Mouse (Mus musculus): ENCODE measurements around the gene Pate2. TPM values are rescaled to one million over a fixed set of nuclear protein-coding genes. Genes with fewer than 3 reads are reported as not detected.

Gene Pate2
- 0.13 TPM in 1 of 2 replicates, not detected in the other for polyA plus RNA-seq (2012; rRNA removed)

- H3K27ac ChIP-seq (ENCODE audit: insufficient read depth, low read depth, low read length), result peak within 1 kb of the TSS; percentile 77
- H3K4me1 ChIP-seq (ENCODE audit: control insufficient read depth, insufficient read depth, insufficient read length, low read length), result no peaks in the 10 kb centered on the region
- H3K27me3 ChIP-seq (ENCODE audit: control insufficient read depth, insufficient read depth, low read length), result peaks cover 4% of the 10 kb centered on the region
- peak within 1 kb of the TSS; percentile 95 for H3K4me3 ChIP-seq (ENCODE audit: low read depth, low read length)
- peaks cover 21% of the 10 kb centered on the region for H3K36me3 ChIP-seq (ENCODE audit: control insufficient read depth, insufficient read depth, low read length)
- TF ChIP-seq CTCF (IDR thresholded peaks at IDR 0.05; ENCODE audit: extremely low read depth, insufficient read length, insufficient replicate concordance, low read depth, low read length) (no peak), POLR2A (IDR thresholded peaks at IDR 0.05; ENCODE audit: low read depth, low read length) (peak; percentile 43; the same call in 1 of the 2 replicates)
- under 1% methylated on average over 86 of the region's 86 CpGs for WGBS
Observed at GRCm38 (mm10) chr9:35569571-35570534, at the start of gene Pate2, which contains the start of gene Hyls1. TSS of gene Pate2 (plus strand) at chr9:35570284. TSS of gene Hyls1 (minus strand) at chr9:35570398.

- WGBS, result 31% methylated on average over 6 of the region's 6 CpGs
- no peak overlapping the region for H3K4me3 ChIP-seq (ENCODE audit: low read depth, low read length)
- no peaks in the 10 kb centered on the region for H3K36me3 ChIP-seq (ENCODE audit: control insufficient read depth, insufficient read depth, low read length)
- H3K27me3 ChIP-seq (ENCODE audit: control insufficient read depth, insufficient read depth, low read length), result no peaks in the 10 kb centered on the region
- peak overlapping the region; percentile 88 for H3K27ac ChIP-seq (ENCODE audit: insufficient read depth, low read depth, low read length)
- TF ChIP-seq POLR2A (IDR thresholded peaks at IDR 0.05; ENCODE audit: low read depth, low read length), result no peak; the same call in 1 of the 2 replicates
- TF ChIP-seq CTCF (IDR thresholded peaks at IDR 0.05; ENCODE audit: extremely low read depth, insufficient read length, insufficient replicate concordance, low read depth, low read length), result no peak
- H3K4me1 ChIP-seq (ENCODE audit: control insufficient read depth, insufficient read depth, insufficient read length, low read length), result peaks cover 5% of the 10 kb centered on the region; the same call in 1 of the 2 replicates
Observed at GRCm38 (mm10) chr9:35520631-35521348, 49.3 kb upstream of the Pate2 start.

- Histone ChIP-seq H3K4me3 (ENCODE audit: low read depth, low read length) (no peak overlapping the region), H3K36me3 (ENCODE audit: control insufficient read depth, insufficient read depth, low read length) (no peaks in the 10 kb centered on the region), H3K27me3 (ENCODE audit: control insufficient read depth, insufficient read depth, low read length) (no peaks in the 10 kb centered on the region), H3K27ac (ENCODE audit: insufficient read depth, low read depth, low read length) (no peak overlapping the region), H3K4me1 (ENCODE audit: control insufficient read depth, insufficient read depth, insufficient read length, low read length) (peaks cover 5% of the 10 kb centered on the region; the same call in 1 of the 2 replicates)
- 81% methylated on average over 2 of the region's 2 CpGs for WGBS
- TF ChIP-seq POLR2A (IDR thresholded peaks at IDR 0.05; ENCODE audit: low read depth, low read length), result no peak
Observed at GRCm38 (mm10) chr9:35522241-35522640, 47.8 kb upstream of the Pate2 start.

- H3K36me3 ChIP-seq (ENCODE audit: control insufficient read depth, insufficient read depth, low read length), result no peaks in the 10 kb centered on the region
- peaks cover 5% of the 10 kb centered on the region; the same call in 1 of the 2 replicates for H3K4me1 ChIP-seq (ENCODE audit: control insufficient read depth, insufficient read depth, insufficient read length, low read length)
- H3K27ac ChIP-seq (ENCODE audit: insufficient read depth, low read depth, low read length), result no peak overlapping the region
- no peak overlapping the region for H3K4me3 ChIP-seq (ENCODE audit: low read depth, low read length)
- 92% methylated on average over 1 of the region's 1 CpGs for WGBS
- no peaks in the 10 kb centered on the region for H3K27me3 ChIP-seq (ENCODE audit: control insufficient read depth, insufficient read depth, low read length)
- TF ChIP-seq POLR2A (IDR thresholded peaks at IDR 0.05; ENCODE audit: low read depth, low read length) (no peak), CTCF (IDR thresholded peaks at IDR 0.05; ENCODE audit: extremely low read depth, insufficient read length, insufficient replicate concordance, low read depth, low read length) (no peak)
Observed at GRCm38 (mm10) chr9:35522821-35523515, 47.1 kb upstream of the Pate2 start.

- H3K4me3 ChIP-seq (ENCODE audit: low read depth, low read length), result no peak overlapping the region
- TF ChIP-seq POLR2A (IDR thresholded peaks at IDR 0.05; ENCODE audit: low read depth, low read length), result no peak
- TF ChIP-seq CTCF (IDR thresholded peaks at IDR 0.05; ENCODE audit: extremely low read depth, insufficient read length, insufficient replicate concordance, low read depth, low read length), result no peak
- peaks cover 5% of the 10 kb centered on the region; the same call in 1 of the 2 replicates for H3K4me1 ChIP-seq (ENCODE audit: control insufficient read depth, insufficient read depth, insufficient read length, low read length)
- H3K36me3 ChIP-seq (ENCODE audit: control insufficient read depth, insufficient read depth, low read length), result no peaks in the 10 kb centered on the region
- H3K27ac ChIP-seq (ENCODE audit: insufficient read depth, low read depth, low read length), result no peak overlapping the region
- WGBS, result 63% methylated on average over 5 of the region's 5 CpGs
- H3K27me3 ChIP-seq (ENCODE audit: control insufficient read depth, insufficient read depth, low read length), result no peaks in the 10 kb centered on the region
Observed at GRCm38 (mm10) chr9:35523541-35523940, 46.5 kb upstream of the Pate2 start.

- no peak overlapping the region for H3K27ac ChIP-seq (ENCODE audit: insufficient read depth, low read depth, low read length)
- WGBS, result 29% methylated on average over 7 of the region's 7 CpGs
Observed at GRCm38 (mm10) chr9:35523941-35524411, 46.1 kb upstream of the Pate2 start.

More at GRCm38 (mm10) chr9:35523941-35524411, 46.1 kb upstream of the Pate2 start:
- H3K4me3 ChIP-seq (ENCODE audit: low read depth, low read length), result no peak overlapping the region
- no peaks in the 10 kb centered on the region for H3K27me3 ChIP-seq (ENCODE audit: control insufficient read depth, insufficient read depth, low read length)
- H3K4me1 ChIP-seq (ENCODE audit: control insufficient read depth, insufficient read depth, insufficient read length, low read length), result peaks cover 5% of the 10 kb centered on the region; the same call in 1 of the 2 replicates
- TF ChIP-seq CTCF (IDR thresholded peaks at IDR 0.05; ENCODE audit: extremely low read depth, insufficient read length, insufficient replicate concordance, low read depth, low read length) (peak; percentile 77; the same call in 1 of the 2 replicates), POLR2A (IDR thresholded peaks at IDR 0.05; ENCODE audit: low read depth, low read length) (no peak)
- no peaks in the 10 kb centered on the region for H3K36me3 ChIP-seq (ENCODE audit: control insufficient read depth, insufficient read depth, low read length)
